Mouse (Mus musculus) retina, postnatal 7 days (tissue): ENCODE results near the gene Safb2.

Source experiments
- DNase-seq: peaks from one replicate; pipeline ENCODE4 v3.0.0-alpha.2; 2012; ENCODE audit warnings: low read depth, low spot score

The Safb2 gene

DNA sequence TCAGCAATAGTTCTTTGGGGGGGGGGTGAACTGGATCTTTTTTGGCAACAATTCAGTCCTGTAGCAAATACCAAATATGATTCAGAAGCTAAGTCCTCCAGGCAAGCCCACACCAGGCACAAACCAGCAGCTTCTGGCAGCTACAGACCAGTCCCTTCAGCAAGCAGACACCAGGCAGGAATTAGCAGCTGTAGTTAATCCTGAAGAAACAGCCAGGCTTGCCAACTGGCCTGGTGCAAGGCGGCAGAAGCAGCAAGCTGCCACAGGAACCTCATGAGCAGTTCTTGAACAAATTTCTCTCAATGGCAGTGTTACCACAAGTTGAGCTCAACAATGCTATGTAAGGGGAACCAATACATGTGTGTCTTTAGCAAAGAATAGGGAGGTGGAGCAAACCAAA, 61.6 kb downstream of the Safb2 start:
- DNase-seq = no peak

DNA sequence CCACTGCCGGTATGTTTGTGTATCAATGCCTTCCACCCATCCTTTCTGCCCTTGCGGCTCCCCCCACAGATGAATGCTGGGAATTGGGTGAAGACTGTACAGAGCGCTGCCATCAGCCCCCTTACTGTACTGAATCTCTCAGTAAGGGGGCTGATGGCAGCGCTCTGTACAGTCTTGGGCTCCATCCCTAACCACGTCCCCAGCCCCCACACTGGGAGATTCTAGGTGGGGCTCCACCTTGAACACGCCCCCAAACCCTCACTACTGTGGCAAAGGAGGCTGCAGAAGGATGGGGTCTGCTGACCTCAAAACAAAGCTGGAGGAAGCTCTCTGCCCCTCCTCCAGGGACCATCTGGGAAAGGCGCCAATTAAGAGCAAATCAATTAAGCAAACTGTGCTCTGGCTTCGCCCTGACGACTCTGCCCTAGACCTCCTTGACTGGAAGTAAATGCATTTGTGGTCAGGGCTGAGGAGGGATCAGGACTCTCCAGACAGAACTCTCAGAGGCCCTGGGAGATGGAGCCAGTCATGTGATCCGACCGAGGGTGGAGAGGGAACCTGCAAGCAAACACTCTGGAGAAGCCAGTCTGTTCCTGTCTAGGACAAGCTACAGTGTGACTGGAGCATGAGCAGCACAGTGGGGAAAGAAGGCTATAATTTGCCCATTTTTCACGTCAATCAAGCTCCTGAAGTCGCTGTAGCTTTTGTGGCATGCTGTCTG, 68.5 kb downstream of the Safb2 start:
- DNase-seq = no peak

DNA sequence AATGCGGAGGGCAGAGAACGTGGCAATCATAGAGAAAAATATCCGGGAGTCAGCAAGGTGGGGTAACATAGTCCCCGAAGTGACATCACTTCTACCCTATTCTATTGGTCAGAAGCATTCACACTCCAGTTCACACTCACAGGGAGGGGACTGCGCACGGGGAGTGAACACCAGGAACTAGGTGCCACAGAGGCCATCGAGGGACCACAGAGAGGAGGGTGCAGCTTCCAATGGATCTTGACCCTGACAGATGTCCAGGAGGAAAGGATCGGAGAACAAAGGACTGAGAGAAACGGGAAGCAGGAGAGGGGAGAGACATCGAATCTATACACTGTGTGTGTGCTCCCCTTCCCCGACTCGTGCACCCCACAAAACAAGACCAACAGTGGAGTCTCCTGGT, 69.5 kb downstream of the Safb2 start:
- no peak for DNase-seq

DNA sequence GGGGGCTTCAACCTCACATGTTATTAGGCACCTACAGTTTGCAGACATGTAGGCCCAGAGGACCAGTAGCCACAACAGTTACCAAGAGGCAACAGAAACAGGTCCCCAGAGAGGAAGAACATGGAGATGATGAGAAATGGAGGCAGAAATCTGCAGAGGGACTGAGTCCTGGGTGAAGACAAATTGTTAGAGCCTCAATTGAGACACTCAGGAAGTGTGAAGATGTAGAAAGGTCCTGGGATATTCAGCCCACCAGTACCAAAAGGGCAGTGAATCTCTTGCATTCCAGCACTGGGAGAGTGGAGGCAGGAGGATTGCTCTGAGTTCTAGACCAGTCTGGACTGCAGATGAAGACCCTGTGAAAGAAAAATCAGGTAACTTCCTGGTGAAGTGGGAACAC, 70.1 kb downstream of the Safb2 start:
- no peak for DNase-seq

- DNase-seq = no peak
These were observed 72.1 kb downstream of the Safb2 start, which contains the start of gene Znrf4 for GRCm38 (mm10) chr17:56512310-56512709. Gene Znrf4 (minus strand): TSS chr17:56512431.

DNA sequence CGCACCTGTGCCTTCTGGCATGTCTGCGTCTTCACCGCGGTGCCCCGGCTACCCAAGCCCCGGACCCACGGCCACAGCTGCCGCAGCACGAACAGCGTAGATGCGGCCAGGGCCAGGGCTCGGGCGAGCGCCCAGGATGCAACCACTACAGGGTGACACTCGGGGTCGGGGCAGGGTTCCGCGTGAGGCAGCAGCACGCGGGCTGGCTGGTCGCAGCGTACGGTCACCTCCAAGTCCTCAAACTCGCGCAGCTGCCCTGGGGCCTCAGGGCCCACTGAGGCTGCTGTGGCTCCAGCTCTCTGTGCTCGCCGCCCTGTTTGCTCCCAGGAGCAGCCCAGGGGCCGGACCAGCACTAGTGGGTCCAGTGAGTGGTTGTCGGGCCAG, 72.7 kb downstream of the Safb2 start:
- no peak for DNase-seq

DNA sequence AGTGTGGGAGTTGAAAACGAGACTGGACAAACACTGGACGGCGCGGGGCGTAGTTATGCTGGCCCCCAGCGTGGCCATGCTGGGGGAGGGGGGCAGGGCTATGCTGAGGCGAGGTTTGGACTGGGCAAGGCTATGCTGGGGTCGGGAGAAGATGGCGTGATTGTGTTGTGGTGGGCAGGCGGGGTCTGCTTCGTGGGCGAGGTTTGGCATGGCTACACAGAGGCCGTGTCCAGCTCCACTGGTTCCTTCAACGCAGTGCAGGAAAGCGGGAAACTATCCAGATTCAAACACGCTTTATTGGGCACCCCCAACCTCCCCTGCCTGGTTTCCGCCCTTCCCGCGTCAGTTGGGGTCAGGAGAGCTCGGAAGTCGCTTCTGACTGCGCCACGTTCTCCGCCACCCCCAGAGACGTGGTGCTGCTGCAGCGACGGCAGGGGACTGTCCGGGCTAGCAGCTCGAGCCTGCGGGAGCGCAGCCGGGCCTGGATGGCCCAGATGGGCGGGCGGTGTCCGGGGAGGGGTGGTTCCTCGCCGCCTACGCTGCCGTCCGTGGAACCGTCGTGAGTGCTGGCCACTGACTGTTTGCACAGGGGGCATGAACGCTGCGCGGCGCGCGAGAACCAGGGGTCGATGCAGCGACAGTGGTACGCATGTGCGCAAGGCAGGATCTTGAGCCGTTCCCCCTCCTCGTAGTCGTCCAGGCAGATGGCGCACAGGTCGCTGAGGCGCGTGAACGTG, 73.2 kb downstream of the Safb2 start:
- no peak for DNase-seq
